Mouse (Mus musculus): ENCODE measurements at regions not wholly inside any gene's neighbourhood (a gene's known extent, or its start where the extent isn't known, plus 50 kb on each side); places are given as distances from the start of the nearest gene placed in this dataset.

DNA sequence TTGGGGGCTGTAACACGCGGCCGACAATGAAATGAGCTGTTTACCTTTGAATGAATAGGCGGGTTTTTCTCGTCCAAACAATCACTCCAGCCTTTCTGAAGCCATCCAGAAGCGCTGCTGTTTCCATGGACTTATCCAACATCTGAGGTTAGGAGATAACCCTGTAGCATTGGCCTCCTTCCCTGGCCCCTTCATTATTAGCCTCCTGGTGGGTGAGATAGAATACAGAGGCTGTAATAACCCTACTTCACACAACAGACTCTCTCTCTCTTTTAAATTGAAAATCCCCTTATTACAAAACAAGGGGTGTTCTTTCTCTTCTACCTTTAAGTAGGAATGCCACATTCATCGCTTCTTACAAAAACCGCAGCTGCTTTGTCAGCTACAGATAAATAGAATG, 646.8 kb downstream of the Nedd1 start:
- TF ChIP-seq NELFE (IDR thresholded peaks at IDR 0.05; ENCODE audit: low read depth, low read length), result no peak
- TF ChIP-seq POLR2A (IDR thresholded peaks at IDR 0.05; ENCODE audit: control insufficient read depth in 1 of 2, insufficient read depth in 1 of 2, low read depth in 1 of 2, low read length in 2 of 2, poor library complexity in 1 of 2), result no peak
- no peak for TF ChIP-seq ZC3H11A (IDR thresholded peaks at IDR 0.05; ENCODE audit: low read depth, low read length)
- TF ChIP-seq CTCF (IDR thresholded peaks at IDR 0.05 in 2 of 3, conservative IDR thresholded peaks at IDR 0.05 in 1 of 3; ENCODE audit: control insufficient read depth in 1 of 3, insufficient read depth in 1 of 3, low read depth in 2 of 3, low read length in 3 of 3, poor library complexity in 1 of 3, severe bottlenecking in 1 of 3), result no peak
- no peak for TF ChIP-seq POLR2AphosphoS2 (IDR thresholded peaks at IDR 0.05; ENCODE audit: low read length)
- TF ChIP-seq ZMIZ1 (IDR thresholded peaks at IDR 0.05; ENCODE audit: low read depth, low read length), result no peak
- TF ChIP-seq EP300 (IDR thresholded peaks at IDR 0.05; ENCODE audit: low read depth in 1 of 2, low read length in 2 of 2), result no peak
- no peak for TF ChIP-seq MAZ (IDR thresholded peaks at IDR 0.05; ENCODE audit: low read depth, low read length)
- TF ChIP-seq POLR2AphosphoS5 (IDR thresholded peaks at IDR 0.05; ENCODE audit: borderline replicate concordance, low read depth, low read length), result no peak
- TF ChIP-seq RAD21 (IDR thresholded peaks at IDR 0.05; ENCODE audit: low read depth, low read length), result no peak
- TF ChIP-seq MEF2A (IDR thresholded peaks at IDR 0.05; ENCODE audit: extremely low read depth, insufficient replicate concordance, low read depth, low read length, poor library complexity, severe bottlenecking), result no peak
- no peak for TF ChIP-seq HCFC1 (IDR thresholded peaks at IDR 0.05; ENCODE audit: low read depth, low read length)
- no peak for TF ChIP-seq TAL1 (IDR thresholded peaks at IDR 0.05; ENCODE audit: low read length)

Data from MEL (cell line).